ENCODE assay signal across 7 mouse cellular contexts in the genomic region with DNA sequence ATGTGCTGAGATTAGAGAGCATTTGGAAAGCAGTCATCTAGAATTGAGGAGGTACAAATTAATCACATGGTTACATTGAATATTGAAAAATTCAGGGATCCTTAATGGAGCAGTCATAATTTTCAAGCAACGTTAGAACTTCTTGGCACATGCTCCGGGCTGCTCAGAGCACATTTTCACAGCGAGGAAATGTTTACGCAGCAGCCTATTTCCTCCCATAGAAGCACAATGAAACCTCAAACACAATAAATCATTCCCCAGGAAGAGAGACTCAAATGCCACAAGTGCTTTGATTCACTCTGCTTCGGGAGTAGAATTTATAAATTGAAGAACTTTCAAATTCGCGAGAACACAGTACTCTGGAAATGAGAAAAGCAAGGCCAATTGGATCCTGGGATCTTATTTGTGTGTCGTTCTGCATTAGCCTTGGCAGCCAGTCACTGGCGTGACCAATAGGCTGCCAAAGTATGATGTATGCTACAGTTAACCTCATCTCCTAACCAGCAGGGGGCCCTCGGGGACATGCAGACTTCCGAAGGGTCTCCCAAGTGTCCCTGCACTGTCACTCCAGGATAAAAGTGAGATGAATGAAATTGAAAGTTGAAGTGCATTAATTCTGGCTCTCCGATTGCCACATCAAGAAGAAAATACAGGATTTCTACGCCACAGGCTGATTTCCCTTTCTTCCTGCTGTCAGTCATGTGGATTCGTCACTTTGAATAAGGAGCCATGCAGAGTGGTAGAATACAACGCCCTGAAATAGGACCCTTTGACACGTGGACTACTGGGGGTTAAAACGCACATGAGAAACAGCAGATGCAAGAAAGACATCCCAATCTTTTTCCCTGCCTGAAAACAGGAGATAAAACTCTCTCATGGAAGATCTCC.
DNase-seq lines count a peak whose midpoint lies in the region; ATAC-seq lines count a peak whose summit lies in the region.

No protein-coding gene starts in this region.

- DNase-seq in c-Kit-positive CD71-negative TER-119-negative erythroid progenitor cells, embryonic 14.5 days (ENCODE audit: low read depth), result peak; percentile 25
- DNase-seq in splenic B cell, adult 2 months (ENCODE audit: low read depth, low spot score), result peak; percentile 20

- no peaks in the 10 kb centered on the region for H3K27me3 ChIP-seq in embryonic facial prominence, embryonic 13.5 days
- H3K27me3 ChIP-seq in heart, embryonic 11.5 days (ENCODE audit: control insufficient read depth, insufficient read depth, low read length), result no peaks in the 10 kb centered on the region
- no peaks in the 10 kb centered on the region for H3K27me3 ChIP-seq in kidney, embryonic 16.5 days (ENCODE audit: insufficient read depth, low read length)
- no peaks in the 10 kb centered on the region for H3K27me3 ChIP-seq in limb, embryonic 13.5 days
- H3K27me3 ChIP-seq in midbrain, embryonic 12.5 days, result no peaks in the 10 kb centered on the region
- no peaks in the 10 kb centered on the region for H3K27me3 ChIP-seq in splenic B cell, adult 2 months (ENCODE audit: control insufficient read depth, insufficient read depth, low read length, poor library complexity, severe bottlenecking)

- no peaks in the 10 kb centered on the region for H3K4me1 ChIP-seq in embryonic facial prominence, embryonic 13.5 days
- H3K4me1 ChIP-seq in heart, embryonic 11.5 days (ENCODE audit: control insufficient read depth, insufficient read depth, low read length), result no peaks in the 10 kb centered on the region; the same call in 1 of the 2 replicates
- peaks cover 6% of the 10 kb centered on the region; the same call in 1 of the 2 replicates for H3K4me1 ChIP-seq in kidney, embryonic 16.5 days (ENCODE audit: insufficient read depth, low read length)
- no peaks in the 10 kb centered on the region for H3K4me1 ChIP-seq in limb, embryonic 13.5 days
- H3K4me1 ChIP-seq in midbrain, embryonic 12.5 days, result peaks cover 7% of the 10 kb centered on the region; the same call in 1 of the 2 replicates

- peak overlapping the region; percentile 23 for H3K4me3 ChIP-seq in embryonic facial prominence, embryonic 13.5 days
- H3K4me3 ChIP-seq in heart, embryonic 11.5 days (ENCODE audit: low read depth, low read length), result 0 out of 2 replicates have a peak overlapping the region, but pooled peaks have one; percentile 12
- H3K4me3 ChIP-seq in kidney, embryonic 16.5 days (ENCODE audit: low read length), result peak overlapping the region; percentile 34
- H3K4me3 ChIP-seq in limb, embryonic 13.5 days, result peak overlapping the region; percentile 21
- peak overlapping the region; percentile 15 for H3K4me3 ChIP-seq in midbrain, embryonic 12.5 days

- ATAC-seq in embryonic facial prominence, embryonic 13.5 days (ENCODE audit: insufficient number of reproducible peaks, insufficient read depth, low FRiP score, low TSS enrichment, low read depth), result no peak
- peak; percentile 69 for ATAC-seq in heart, embryonic 11.5 days (replicated peaks; ENCODE audit: insufficient number of reproducible peaks, low FRiP score, low TSS enrichment)
- ATAC-seq in kidney, embryonic 16.5 days (ENCODE audit: low FRiP score, low TSS enrichment), result peak; percentile 95
- peak; percentile 91; the same call in 1 of the 2 replicates for ATAC-seq in limb, embryonic 13.5 days (ENCODE audit: low FRiP score, low read depth)
- ATAC-seq in midbrain, embryonic 12.5 days (ENCODE audit: low FRiP score, low read depth), result peak; percentile 98

- no peaks in the 10 kb centered on the region for H3K36me3 ChIP-seq in embryonic facial prominence, embryonic 13.5 days
- no peaks in the 10 kb centered on the region for H3K36me3 ChIP-seq in heart, embryonic 11.5 days (ENCODE audit: control insufficient read depth, insufficient read depth, low read length)
- no peaks in the 10 kb centered on the region for H3K36me3 ChIP-seq in kidney, embryonic 16.5 days (ENCODE audit: insufficient read depth, low read length)
- H3K36me3 ChIP-seq in limb, embryonic 13.5 days, result no peaks in the 10 kb centered on the region
- H3K36me3 ChIP-seq in midbrain, embryonic 12.5 days, result no peaks in the 10 kb centered on the region
- no peaks in the 10 kb centered on the region for H3K36me3 ChIP-seq in splenic B cell, adult 2 months (ENCODE audit: control insufficient read depth, insufficient read depth, low read length, poor library complexity, severe bottlenecking)

- H3K9me3 ChIP-seq in embryonic facial prominence, embryonic 13.5 days, result no peaks in the 10 kb centered on the region
- no peaks in the 10 kb centered on the region for H3K9me3 ChIP-seq in heart, embryonic 11.5 days (replicated peaks; ENCODE audit: control insufficient read depth, low read length)
- no peaks in the 10 kb centered on the region for H3K9me3 ChIP-seq in kidney, embryonic 16.5 days (ENCODE audit: low read length)
- H3K9me3 ChIP-seq in limb, embryonic 13.5 days, result no peaks in the 10 kb centered on the region
- H3K9me3 ChIP-seq in midbrain, embryonic 12.5 days, result no peaks in the 10 kb centered on the region

- H3K27ac ChIP-seq in embryonic facial prominence, embryonic 13.5 days, result no peak overlapping the region
- no peak overlapping the region for H3K27ac ChIP-seq in heart, embryonic 11.5 days (ENCODE audit: low read depth, low read length)
- H3K27ac ChIP-seq in kidney, embryonic 16.5 days (ENCODE audit: low read length), result peak overlapping the region; percentile 53
- H3K27ac ChIP-seq in limb, embryonic 13.5 days, result no peak overlapping the region
- H3K27ac ChIP-seq in midbrain, embryonic 12.5 days (replicated peaks), result 0 out of 2 replicates have a peak overlapping the region, but pooled peaks have one; percentile 5

- H3K4me2 ChIP-seq in embryonic facial prominence, embryonic 13.5 days, result peak overlapping the region; percentile 54
- peak overlapping the region; percentile 56 for H3K4me2 ChIP-seq in heart, embryonic 11.5 days
- peak overlapping the region; percentile 55 for H3K4me2 ChIP-seq in kidney, embryonic 16.5 days (replicated peaks; ENCODE audit: low read depth, low read length)
- peak overlapping the region; percentile 51 for H3K4me2 ChIP-seq in limb, embryonic 13.5 days (replicated peaks)
- H3K4me2 ChIP-seq in midbrain, embryonic 12.5 days (replicated peaks), result peak overlapping the region; percentile 42

- WGBS in embryonic facial prominence, embryonic 13.5 days, result 28% methylated on average over 17 of the region's 17 CpGs
- WGBS in heart, embryonic 11.5 days (ENCODE audit: insufficient replicate concordance), result 38% methylated on average over 17 of the region's 17 CpGs
- WGBS in kidney, embryonic 16.5 days, result 14% methylated on average over 17 of the region's 17 CpGs
- 34% methylated on average over 17 of the region's 17 CpGs for WGBS in limb, embryonic 13.5 days
- WGBS in midbrain, embryonic 12.5 days, result 32% methylated on average over 17 of the region's 17 CpGs

- H3K9ac ChIP-seq in embryonic facial prominence, embryonic 13.5 days, result 0 out of 2 replicates have a peak overlapping the region, but pooled peaks have one; percentile 16
- no peak overlapping the region for H3K9ac ChIP-seq in heart, embryonic 11.5 days (ENCODE audit: low read depth, low read length)
- H3K9ac ChIP-seq in kidney, embryonic 16.5 days (replicated peaks; ENCODE audit: low read length), result 0 out of 2 replicates have a peak overlapping the region, but pooled peaks have one; percentile 1
- no peak overlapping the region for H3K9ac ChIP-seq in limb, embryonic 13.5 days
- no peak overlapping the region for H3K9ac ChIP-seq in midbrain, embryonic 12.5 days (replicated peaks)

Comparison
In these comparisons a context has a peak if more than half of its experiments do, and no peak if none do; other contexts are left out.
1. H3K27ac ChIP-seq: peak in kidney, embryonic 16.5 days (single experiment) and midbrain, embryonic 12.5 days (single experiment); none in embryonic facial prominence, embryonic 13.5 days (single experiment), heart, embryonic 11.5 days (single experiment) and limb, embryonic 13.5 days (single experiment).
2. H3K9ac ChIP-seq: peak in embryonic facial prominence, embryonic 13.5 days (single experiment) and kidney, embryonic 16.5 days (single experiment); none in heart, embryonic 11.5 days (single experiment), limb, embryonic 13.5 days (single experiment) and midbrain, embryonic 12.5 days (single experiment).
3. Peak in every context shown above with its lines, with median percentiles within 50 percentile points of each other: H3K4me2 ChIP-seq and H3K4me3 ChIP-seq.